8 mouse cellular contexts compared by ENCODE assay signal in the genomic region with DNA sequence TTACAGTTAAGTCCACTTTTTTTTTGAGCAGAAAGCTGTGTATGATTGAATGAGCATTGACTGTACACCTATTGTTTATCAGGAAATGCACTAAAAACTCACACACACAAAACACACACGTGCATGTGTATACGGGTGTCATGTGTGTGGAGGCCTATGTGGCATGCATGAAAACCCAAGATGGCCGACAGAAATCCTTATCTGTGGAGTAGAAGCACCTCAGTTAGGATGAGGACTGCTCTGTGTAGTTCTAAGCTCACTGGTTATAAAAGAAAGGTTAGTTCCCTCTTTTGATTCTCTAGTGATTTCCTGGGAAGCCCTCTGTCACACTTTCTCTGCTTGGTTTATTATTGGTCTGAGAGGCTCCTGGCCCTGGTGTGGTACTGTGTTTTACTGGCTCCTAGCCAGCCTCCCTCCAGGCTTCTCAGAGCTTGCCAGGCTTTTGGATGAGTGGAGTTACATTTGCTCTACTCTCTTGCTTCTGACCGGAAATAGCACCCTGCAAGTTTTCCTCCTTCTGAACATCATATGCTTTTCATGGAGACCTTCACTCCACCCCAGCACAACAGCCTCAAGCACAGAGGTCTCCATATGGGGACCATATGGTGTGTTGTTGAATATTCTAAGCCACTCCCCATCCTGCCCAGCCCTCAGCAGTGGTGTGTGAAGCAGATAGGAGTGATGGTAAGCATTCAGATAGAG. TPM values are rescaled to one million over a fixed set of nuclear protein-coding genes. Genes with fewer than 3 reads are reported as not detected.
DNase-seq lines count a peak whose midpoint lies in the region; ATAC-seq and TF ChIP-seq lines count a peak whose summit lies in the region.

No protein-coding gene starts in this region.

- 80% methylated on average over 4 of the region's 4 CpGs for WGBS in kidney, embryonic 16.5 days
- 25% methylated on average over 4 of the region's 4 CpGs for WGBS in cerebellum, adult 2 months
- WGBS in forebrain, embryonic 14.5 days = 71% methylated on average over 4 of the region's 4 CpGs
- WGBS in midbrain, postnatal 0 days = 81% methylated on average over 4 of the region's 4 CpGs

- intact Hi-C loops in heart, postnatal 36 days (cut with DNase I) = no loop called here

- H3K27ac ChIP-seq in kidney, embryonic 16.5 days (ENCODE audit: low read length) = no peak overlapping the region
- peak overlapping the region; percentile 70 for H3K27ac ChIP-seq in cerebellum, adult 2 months (ENCODE audit: insufficient read depth, low read length)
- H3K27ac ChIP-seq in forebrain, embryonic 14.5 days (ENCODE audit: low read depth, low read length) = peak overlapping the region; percentile 70
- no peak overlapping the region; the same call in 1 of the 2 replicates for H3K27ac ChIP-seq in midbrain, postnatal 0 days (ENCODE audit: low read depth, low read length)

- no peak overlapping the region for H3K4me2 ChIP-seq in kidney, embryonic 16.5 days (replicated peaks; ENCODE audit: low read depth, low read length)
- no peak overlapping the region for H3K4me2 ChIP-seq in forebrain, embryonic 14.5 days (ENCODE audit: low read length)
- no peak overlapping the region for H3K4me2 ChIP-seq in midbrain, postnatal 0 days (ENCODE audit: low read depth, low read length, poor library complexity, severe bottlenecking)

- TF ChIP-seq POLR2A in cerebellum, adult 2 months (IDR thresholded peaks at IDR 0.05; ENCODE audit: borderline replicate concordance, insufficient read depth, low read length) = 0 out of 2 replicates have a peak, but pooled peaks have one; percentile 11

- H3K4me3 ChIP-seq in kidney, embryonic 16.5 days (ENCODE audit: low read length) = no peak overlapping the region
- no peak overlapping the region for H3K4me3 ChIP-seq in cerebellum, adult 2 months (replicated peaks; ENCODE audit: insufficient read depth, low read depth, low read length)
- no peak overlapping the region for H3K4me3 ChIP-seq in forebrain, embryonic 14.5 days (ENCODE audit: low read depth, low read length)
- H3K4me3 ChIP-seq in midbrain, postnatal 0 days (ENCODE audit: low read depth, low read length) = no peak overlapping the region

- H3K9me3 ChIP-seq in kidney, embryonic 16.5 days (ENCODE audit: low read length) = no peaks in the 10 kb centered on the region
- H3K9me3 ChIP-seq in forebrain, embryonic 14.5 days (replicated peaks; ENCODE audit: control insufficient read depth, low read length) = no peaks in the 10 kb centered on the region
- no peaks in the 10 kb centered on the region for H3K9me3 ChIP-seq in midbrain, postnatal 0 days (ENCODE audit: low read length)

- no peak overlapping the region for H3K9ac ChIP-seq in kidney, embryonic 16.5 days (replicated peaks; ENCODE audit: low read length)
- H3K9ac ChIP-seq in forebrain, embryonic 14.5 days (ENCODE audit: low read length) = no peak overlapping the region
- H3K9ac ChIP-seq in midbrain, postnatal 0 days (replicated peaks; ENCODE audit: low read length, poor library complexity, severe bottlenecking) = no peak overlapping the region

- no peak for TF ChIP-seq CTCF in cerebellum, adult 2 months (IDR thresholded peaks at IDR 0.05; ENCODE audit: borderline replicate concordance, insufficient read depth, low read depth, low read length)
- no peak for TF ChIP-seq CTCF in midbrain, postnatal 0 days (IDR thresholded peaks at IDR 0.05)

- no peak for DNase-seq in kidney, postnatal 10 days
- DNase-seq in cerebellum, adult 2 months = peak; percentile 95 to 97
- DNase-seq in forebrain, embryonic 14.5 days (ENCODE audit: low spot score) = peak; percentile 84
- DNase-seq in midbrain, postnatal 0 days (ENCODE audit: low spot score) = peak; percentile 85
- DNase-seq in kidney, adult 11 months = no peak
- DNase-seq in yolk sac, embryonic 10.5 days (ENCODE audit: low spot score) = no peak
- DNase-seq in heart, postnatal 36 days = no peak

- H3K4me1 ChIP-seq in kidney, embryonic 16.5 days (ENCODE audit: insufficient read depth, low read length) = 0 out of 2 replicates have a peak, but pooled peaks cover 4% of the 10 kb centered on the region
- H3K4me1 ChIP-seq in cerebellum, adult 2 months (ENCODE audit: control insufficient read depth, insufficient read depth, low read length) = peaks cover 38% of the 10 kb centered on the region
- peaks cover 3% of the 10 kb centered on the region; the same call in 1 of the 2 replicates for H3K4me1 ChIP-seq in forebrain, embryonic 14.5 days (ENCODE audit: control insufficient read depth, insufficient read depth, low read length)
- H3K4me1 ChIP-seq in midbrain, postnatal 0 days (ENCODE audit: insufficient read depth, low read length) = no peaks in the 10 kb centered on the region

- no peaks in the 10 kb centered on the region for H3K36me3 ChIP-seq in kidney, embryonic 16.5 days (ENCODE audit: insufficient read depth, low read length)
- no peaks in the 10 kb centered on the region for H3K36me3 ChIP-seq in forebrain, embryonic 14.5 days (ENCODE audit: control insufficient read depth, insufficient read depth, low read length)
- no peaks in the 10 kb centered on the region for H3K36me3 ChIP-seq in midbrain, postnatal 0 days (ENCODE audit: insufficient read depth, low read length)

- ATAC-seq in kidney, embryonic 16.5 days (ENCODE audit: low FRiP score, low TSS enrichment) = peak; percentile 49; the same call in 1 of the 2 replicates
- ATAC-seq in forebrain, embryonic 14.5 days = peak; percentile 93
- ATAC-seq in midbrain, postnatal 0 days (ENCODE audit: low FRiP score) = peak; percentile 59; the same call in 1 of the 2 replicates

- no peaks in the 10 kb centered on the region for H3K27me3 ChIP-seq in kidney, embryonic 16.5 days (ENCODE audit: insufficient read depth, low read length)
- H3K27me3 ChIP-seq in cerebellum, adult 2 months (ENCODE audit: control insufficient read depth, insufficient read depth, low read length) = no peaks in the 10 kb centered on the region
- H3K27me3 ChIP-seq in forebrain, embryonic 14.5 days (replicated peaks; ENCODE audit: control insufficient read depth, insufficient read depth, low read length) = no peaks in the 10 kb centered on the region
- no peaks in the 10 kb centered on the region for H3K27me3 ChIP-seq in midbrain, postnatal 0 days (ENCODE audit: insufficient read depth, low read length)

RNA-seq across cellular contexts. Expression of gene Col9a1, which starts 48.6 kb away (rescaled TPM):
- polyA plus RNA-seq in kidney, embryonic 16.5 days (2015; fragmentation: Nextera tagmentation; extraction: Ambion mirVana) = 8.5 and 8.6 TPM in 2 replicates
- 0.79 and 0.87 TPM in 2 replicates for polyA plus RNA-seq in cerebellum, adult 2 months (2012; rRNA removed)
- 0.57 and 0.73 TPM in 2 replicates for polyA plus RNA-seq in forebrain, embryonic 14.5 days (2014; fragmentation: Nextera tagmentation; extraction: Ambion mirVana)
- 1.7 and 2.2 TPM in 2 replicates for total RNA-seq in midbrain, postnatal 0 days (2014; rRNA removed)
- polyA plus RNA-seq in midbrain, postnatal 0 days (2015; fragmentation: Nextera tagmentation; extraction: Ambion mirVana) = 1.2 and 1.6 TPM in 2 replicates
- total RNA-seq in heart, postnatal 36 days (2021) = under 1 TPM in 1 of 2 experiments, not detected in 1; 0.08 TPM

Comparison
In these comparisons a context has a peak if more than half of its experiments do, and no peak if none do; other contexts are left out.
1. H3K27ac ChIP-seq: peak in cerebellum, adult 2 months (single experiment) and forebrain, embryonic 14.5 days (single experiment); none in kidney, embryonic 16.5 days (single experiment) and midbrain, postnatal 0 days (single experiment).
2. DNase-seq: peak in cerebellum, adult 2 months (2 of 2), forebrain, embryonic 14.5 days (single experiment) and midbrain, postnatal 0 days (single experiment); none in kidney, postnatal 10 days (single experiment), kidney, adult 11 months (single experiment), yolk sac, embryonic 10.5 days (single experiment) and heart, postnatal 36 days (0 of 2).
3. Peak in every context shown above with its lines, with median percentiles within 50 percentile points of each other: ATAC-seq.